Mouse (Mus musculus): ENCODE data around the gene Gm20518.

DNA sequence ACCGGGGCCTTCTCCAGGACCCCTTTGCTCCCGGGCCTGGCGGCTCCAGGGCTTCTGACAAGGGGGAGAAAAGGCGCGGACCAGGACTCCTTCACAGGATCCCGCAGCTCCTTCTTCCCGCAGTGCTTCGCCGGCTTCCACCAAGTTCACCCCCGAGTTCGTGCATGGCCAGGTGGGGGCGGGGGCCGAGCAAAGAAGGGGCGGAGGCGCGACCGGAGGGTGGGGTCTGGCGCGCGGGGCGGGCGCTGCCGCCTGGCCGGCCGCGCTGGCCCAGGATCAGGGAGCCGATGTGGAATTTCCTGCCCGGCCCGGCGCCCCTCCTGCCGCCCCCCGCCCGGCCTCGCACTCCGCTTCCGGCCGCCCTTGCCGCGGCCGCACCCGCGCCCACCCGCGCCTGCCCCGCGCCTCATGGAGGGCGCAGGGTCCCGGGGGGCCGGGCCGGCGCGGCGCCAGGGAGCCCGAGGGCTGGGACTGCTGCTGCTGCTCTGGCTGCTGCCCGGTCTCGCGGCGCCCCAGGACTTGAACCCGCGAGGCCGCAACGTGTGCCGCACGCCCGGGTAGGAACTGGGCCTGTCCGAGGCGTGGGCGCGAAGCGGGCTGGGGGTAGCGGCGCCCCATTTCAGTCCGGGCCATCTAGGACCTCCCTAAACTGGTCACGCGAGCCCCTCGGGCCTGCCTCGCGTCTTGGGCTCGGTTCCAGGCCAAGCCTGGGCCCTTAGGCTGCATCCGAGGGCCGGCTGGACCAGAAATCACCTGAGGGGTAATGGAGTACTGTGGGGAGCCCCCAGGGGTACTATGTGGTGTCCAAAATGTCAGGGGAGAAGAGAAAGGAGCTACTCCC lies 94.3 kb downstream of the Gm20518 start, which contains the start of gene Scarf2:
- TF ChIP-seq POLR2A (IDR thresholded peaks at IDR 0.05; ENCODE audit: insufficient read length, low read depth) (peak; percentile 39), MAX (IDR thresholded peaks at IDR 0.05; ENCODE audit: low read depth) (no peak), MYOD1 (IDR thresholded peaks at IDR 0.05; ENCODE audit: control insufficient read depth in 1 of 3, insufficient read length in 2 of 3, low read depth in 2 of 3) (no peak), TCF12 (IDR thresholded peaks at IDR 0.05; ENCODE audit: insufficient read depth, poor library complexity, severe bottlenecking) (no peak), E2F4 (IDR thresholded peaks at IDR 0.05; ENCODE audit: insufficient read depth) (no peak), POLR2AphosphoS2 (IDR thresholded peaks at IDR 0.05; ENCODE audit: insufficient read length, low read depth) (no peak)
